Mouse (Mus musculus): ENCODE data around the gene Rasa3. TPM values are rescaled to one million over a fixed set of nuclear protein-coding genes. Genes with fewer than 3 reads are reported as not detected.

Gene Rasa3
- total RNA-seq, 2 experiments from 2014 or later = 19.1 to 30.6 TPM

- no peak for DNase-seq (ENCODE audit: low spot score in 2 of 2)
These were observed 9.0 kb upstream of the Rasa3 start for GRCm38 (mm10) chr8:13686426-13686825.

- no peak for DNase-seq (ENCODE audit: low spot score in 2 of 2)
These were observed 8.4 kb upstream of the Rasa3 start for GRCm38 (mm10) chr8:13685674-13686314.

DNA sequence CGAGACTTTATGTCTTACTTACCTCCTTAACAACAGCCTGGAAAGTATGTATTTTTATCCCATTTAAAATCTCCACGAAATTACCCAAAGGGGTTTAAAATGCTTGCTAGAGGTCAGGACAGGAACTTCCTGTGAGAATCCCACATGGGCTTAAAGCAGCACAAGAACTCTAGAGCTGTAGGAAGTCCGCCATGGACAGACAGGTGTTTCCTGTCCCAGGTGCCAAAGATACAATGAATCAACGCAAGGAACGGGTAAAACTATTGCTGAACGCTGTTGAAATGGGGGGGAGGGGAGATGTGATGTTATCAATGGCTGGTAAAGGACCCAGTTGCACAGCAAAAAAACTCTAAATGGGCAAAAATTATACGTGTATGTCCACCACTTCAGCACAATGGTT lies 6.7 kb upstream of the Rasa3 start:
- DNase-seq (ENCODE audit: low spot score in 2 of 2) = no peak

DNA sequence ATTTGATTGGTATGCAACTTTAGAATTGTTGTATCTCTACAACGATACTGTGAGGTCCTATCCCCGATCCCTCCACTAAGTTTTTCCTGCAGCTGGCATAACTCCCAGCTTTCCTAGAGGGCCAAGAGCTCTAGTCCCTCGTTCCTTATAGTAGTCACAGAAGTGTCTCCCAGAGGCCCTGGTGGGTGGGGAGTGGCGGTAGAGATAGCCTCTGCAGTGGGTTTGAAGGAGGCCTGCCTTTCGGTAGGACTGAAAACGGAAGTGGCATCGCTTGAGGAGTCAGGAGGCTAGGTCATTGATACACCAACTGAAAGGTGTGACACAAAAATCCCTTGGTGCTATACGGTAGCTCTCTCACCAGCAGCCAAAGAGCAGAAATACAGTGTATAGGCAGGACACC lies 779 bp upstream of the Rasa3 start:
- DNase-seq (ENCODE audit: low spot score in 2 of 2) = no peak

DNA sequence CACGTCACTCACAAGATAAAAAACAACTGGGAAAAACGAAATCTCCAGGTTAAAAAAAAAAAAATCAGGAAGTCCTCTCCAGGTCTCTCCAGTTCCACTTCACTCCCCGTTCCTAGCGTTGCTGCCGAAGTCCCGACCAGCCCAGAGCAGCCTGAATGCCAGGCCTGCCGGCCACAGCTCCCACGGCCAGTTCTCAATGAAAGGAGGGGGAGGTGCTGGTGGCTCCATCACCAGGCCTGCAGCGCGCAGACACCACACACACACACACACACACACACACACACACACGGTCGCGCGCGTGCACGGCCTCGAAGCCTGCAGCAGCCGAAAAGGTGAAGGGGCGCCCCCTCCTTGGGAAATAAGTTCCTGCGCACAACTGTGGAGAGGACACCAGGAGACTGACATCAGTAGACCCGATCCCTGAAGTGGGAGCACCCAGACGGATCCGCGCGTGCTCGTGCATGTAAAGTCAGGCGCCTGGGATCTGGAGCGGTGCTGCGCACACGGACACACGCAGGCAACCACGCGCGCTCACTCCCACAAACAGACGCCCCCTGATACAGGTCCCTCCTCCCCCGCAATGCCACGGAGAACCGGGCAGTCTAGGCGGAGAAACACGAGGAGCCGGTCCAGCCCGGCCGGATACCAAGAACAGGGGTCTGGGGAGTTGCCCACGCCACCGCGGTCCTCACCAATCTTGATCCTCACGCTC lies 546 bp downstream of the Rasa3 start:
- DNase-seq (ENCODE audit: low spot score in 2 of 2) = peak; percentile 51 to 53

GRCm38 (mm10) chr8:13676302-13676700 lies 1.1 kb downstream of the Rasa3 start:
- peak; percentile 44 to 57 for DNase-seq (ENCODE audit: low spot score in 2 of 2)

DNA sequence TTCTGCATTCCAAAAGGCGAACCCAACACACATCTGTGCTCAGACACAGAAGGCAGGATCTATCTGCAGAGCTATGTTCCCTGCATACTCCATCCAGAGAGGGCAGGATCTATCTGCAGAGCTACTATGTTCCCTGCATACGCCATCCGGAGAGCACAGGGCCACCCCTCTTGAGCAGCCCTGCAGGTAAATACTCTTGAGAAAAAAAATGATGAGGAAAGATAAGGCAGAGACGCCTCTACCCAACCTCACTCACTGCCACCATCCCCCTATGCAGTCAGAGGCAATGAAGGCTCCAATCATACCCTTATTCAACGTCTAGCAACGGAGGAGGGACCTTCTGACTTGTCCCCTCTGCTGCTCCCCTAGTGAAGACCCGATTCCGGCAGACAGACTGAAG lies 1.9 kb downstream of the Rasa3 start:
- no peak for DNase-seq (ENCODE audit: low spot score in 2 of 2)

GRCm38 (mm10) chr8:13675121-13675520 lies 2.3 kb downstream of the Rasa3 start:
- DNase-seq (ENCODE audit: low spot score in 2 of 2) = no peak

DNA sequence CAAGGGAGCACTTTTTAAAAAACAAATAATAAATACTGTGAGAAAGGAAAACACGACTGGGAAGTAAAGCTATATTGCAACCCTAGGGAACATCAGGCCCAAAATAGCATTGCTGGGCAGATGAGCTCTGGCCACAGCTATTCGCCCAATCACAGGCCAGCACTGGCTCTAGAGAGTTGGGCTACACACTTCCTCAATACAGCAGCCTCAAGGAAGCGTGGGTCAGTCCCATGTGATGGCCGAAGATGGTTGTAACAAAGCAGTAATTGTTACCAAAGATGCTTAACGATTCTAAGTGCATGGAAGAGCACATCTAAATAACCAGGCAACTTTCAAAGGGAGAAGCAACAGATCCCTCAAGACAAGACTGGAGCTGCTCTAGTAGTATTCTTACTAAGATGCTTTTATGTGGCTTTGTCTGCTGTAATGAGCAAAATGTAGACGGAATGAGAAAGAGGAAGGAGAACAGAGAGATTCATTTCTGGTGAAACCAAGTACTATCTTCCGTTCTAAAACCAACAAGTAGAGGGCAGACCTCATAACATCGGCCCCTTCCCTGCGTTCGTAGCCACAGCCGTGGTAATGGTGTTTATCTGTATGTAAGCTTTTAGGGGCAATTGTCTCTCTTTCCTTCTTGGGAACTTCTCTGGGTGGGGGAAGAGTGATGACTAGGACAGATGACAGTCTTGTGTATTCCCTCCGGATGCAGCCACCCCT lies 3.0 kb downstream of the Rasa3 start:
- no peak for DNase-seq (ENCODE audit: low spot score in 2 of 2)

DNA sequence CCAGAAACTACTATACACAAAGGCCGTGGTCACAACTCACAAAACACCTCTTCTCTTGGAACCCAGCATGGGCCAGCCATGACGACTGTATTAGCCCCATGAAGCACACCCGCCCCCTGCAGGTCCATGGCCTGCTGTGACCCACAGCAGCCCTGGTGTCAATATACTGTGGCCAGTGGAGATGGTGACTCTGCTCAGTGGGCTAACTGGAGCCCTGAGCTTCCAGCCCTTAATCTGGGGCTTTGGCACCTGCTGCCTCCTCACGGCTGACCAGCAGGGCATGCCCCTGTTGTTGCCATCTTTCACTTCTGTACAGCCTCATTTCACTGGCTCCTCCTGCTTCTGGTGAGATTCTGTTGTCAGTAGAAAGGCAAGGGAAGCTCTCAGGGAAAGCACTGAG lies 4.2 kb downstream of the Rasa3 start:
- no peak for DNase-seq (ENCODE audit: low spot score in 2 of 2)

DNA sequence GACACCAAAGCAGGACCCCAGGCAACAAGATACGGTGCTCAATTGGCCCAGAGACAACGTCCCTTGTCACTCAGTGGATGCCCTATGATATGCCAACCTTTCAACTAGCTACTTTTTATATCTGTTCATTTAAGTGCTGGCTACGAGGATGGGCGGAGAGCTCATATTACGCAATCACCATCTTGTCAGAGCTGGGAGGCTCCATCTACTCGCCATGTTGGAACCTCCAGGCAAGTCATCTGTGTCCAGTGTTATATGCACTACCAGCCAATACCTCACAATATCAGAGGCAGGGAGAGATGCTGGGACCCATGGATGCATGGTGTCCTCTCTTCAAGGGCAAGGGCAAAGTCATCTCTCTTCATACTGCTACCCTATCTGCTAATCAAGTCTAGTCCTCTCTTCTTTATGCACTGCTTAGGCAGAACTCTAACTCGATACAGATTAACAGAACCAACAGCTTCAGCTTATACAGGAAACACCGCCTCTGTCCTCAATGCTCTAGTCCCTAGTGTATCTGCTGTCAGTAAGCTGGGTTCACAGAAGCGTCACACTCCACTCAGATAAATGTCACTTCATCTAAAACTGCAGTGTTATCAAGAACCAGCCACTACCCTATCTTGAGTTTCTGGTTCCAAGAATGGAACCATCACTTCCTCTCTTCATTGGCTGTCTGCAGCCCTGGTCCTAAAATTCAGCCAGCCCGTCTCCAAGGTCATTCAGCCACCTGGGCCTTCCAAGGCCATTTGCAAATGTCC lies 6.0 kb downstream of the Rasa3 start:
- no peak for DNase-seq (ENCODE audit: low spot score in 2 of 2)

DNA sequence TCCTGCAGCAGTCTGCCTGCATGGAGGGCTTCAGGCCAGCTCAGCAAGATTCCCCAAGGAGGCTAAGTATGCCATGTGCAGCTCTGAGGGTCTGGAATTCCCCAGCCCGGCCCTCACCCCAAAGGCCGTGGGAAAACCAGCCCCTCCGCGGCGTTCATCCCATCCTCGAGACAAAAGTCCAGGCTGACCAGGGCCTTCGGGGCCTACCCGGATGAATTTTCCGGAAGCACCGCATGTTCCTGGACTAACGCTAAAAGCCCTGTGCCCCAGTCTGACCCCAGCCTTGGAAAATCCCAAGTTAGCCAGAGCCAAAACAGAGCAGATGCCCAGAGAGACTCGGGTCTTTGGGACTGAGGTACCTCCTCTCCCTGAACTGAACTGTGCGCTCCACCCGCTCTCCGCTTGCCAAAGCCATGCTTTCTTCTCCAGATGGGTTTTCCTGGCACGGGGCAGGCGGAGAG lies 7.4 kb downstream of the Rasa3 start:
- DNase-seq (ENCODE audit: low spot score in 2 of 2) = no peak

GRCm38 (mm10) chr8:13668367-13668766 lies 9.0 kb downstream of the Rasa3 start:
- DNase-seq (ENCODE audit: low spot score in 2 of 2) = no peak

DNA sequence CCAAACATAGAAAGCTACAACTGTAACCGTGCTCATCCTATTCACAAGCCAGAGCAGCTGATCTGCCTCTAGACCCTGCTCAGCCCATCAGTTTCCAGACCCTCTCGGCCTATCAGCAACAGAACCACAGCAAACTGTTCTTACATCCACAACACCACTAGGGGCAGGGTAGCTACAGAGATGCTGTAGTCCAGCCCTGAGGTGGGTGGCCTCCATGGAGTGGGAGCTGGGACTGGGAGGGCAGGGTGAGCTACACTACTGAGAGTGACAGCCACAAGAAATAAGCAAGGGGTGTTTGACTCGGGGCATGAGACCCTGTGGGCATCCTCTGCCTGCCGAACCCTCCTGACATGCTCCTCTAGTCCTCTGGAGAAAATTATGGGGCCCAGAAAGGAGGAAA lies 9.5 kb downstream of the Rasa3 start:
- DNase-seq (ENCODE audit: low spot score in 2 of 2) = no peak

GRCm38 (mm10) chr8:13665944-13666343 lies 11.5 kb downstream of the Rasa3 start:
- DNase-seq (ENCODE audit: low spot score in 2 of 2) = no peak

GRCm38 (mm10) chr8:13665538-13665937 lies 11.9 kb downstream of the Rasa3 start:
- DNase-seq (ENCODE audit: low spot score in 2 of 2) = no peak

DNA sequence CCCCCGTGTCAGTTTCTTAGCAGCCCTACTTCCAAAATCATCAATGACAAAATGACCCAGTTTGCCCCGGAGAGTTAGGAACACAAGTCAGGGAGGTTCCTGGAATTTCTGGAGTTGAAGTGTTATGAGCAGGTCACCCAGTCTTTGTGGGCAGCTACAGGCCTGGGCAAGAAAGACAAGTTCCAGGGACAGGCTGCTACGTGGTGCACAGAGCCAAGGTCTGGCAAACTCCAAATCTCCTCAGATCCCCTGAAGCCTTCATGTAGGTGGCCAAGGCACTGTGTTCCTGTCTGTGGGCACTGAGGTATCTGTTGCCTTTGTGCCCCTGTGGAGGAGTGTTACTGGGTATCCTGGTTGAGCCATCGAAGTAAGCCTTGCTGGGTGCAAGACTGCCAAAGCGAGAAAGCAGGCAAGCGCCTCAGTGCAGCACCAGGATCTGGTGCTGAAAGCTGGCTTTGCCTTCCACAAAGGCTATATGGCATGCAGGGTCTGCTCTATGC lies 12.6 kb downstream of the Rasa3 start:
- no peak for DNase-seq (ENCODE audit: low spot score in 2 of 2)

DNA sequence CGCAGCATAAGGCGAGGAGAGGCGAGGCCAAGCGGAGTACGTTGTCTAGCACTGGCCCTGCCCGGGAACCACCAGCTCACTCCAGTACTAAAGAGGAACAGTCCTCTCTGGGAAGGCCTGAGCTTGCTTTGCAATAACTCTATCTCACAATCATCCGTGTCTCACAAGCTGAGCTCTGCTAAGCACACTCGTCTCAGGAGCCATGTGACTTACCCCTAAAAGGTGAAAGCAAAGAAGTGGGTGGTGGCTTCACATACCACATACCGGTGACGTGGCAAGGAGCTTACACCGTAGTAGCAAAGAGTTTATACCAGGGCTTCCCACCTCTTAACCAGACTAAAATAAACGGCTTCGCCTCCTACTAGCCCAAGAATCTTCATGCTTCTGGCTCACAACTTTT lies 17.1 kb downstream of the Rasa3 start:
- DNase-seq (ENCODE audit: low spot score in 2 of 2) = no peak

DNA sequence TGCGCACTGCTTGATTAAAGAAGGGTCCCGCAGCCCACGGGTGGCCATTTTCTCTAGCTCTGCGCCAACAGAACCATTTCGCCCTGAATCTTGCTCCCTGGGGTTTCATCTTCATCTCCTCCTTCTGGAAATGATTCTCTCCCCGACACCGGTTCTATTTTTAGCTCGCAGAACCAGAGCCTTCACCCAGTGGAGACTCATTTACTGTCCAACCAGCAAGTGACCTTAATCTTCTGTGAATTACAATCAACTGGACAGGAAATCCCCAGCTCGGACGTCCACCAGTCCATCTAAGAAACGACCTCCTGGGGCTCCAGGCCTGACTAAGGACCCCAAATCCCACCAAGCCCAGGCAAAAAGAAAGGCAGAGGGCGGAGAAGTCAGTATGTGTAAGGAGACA lies 19.9 kb downstream of the Rasa3 start:
- no peak for DNase-seq (ENCODE audit: low spot score in 2 of 2)

DNA sequence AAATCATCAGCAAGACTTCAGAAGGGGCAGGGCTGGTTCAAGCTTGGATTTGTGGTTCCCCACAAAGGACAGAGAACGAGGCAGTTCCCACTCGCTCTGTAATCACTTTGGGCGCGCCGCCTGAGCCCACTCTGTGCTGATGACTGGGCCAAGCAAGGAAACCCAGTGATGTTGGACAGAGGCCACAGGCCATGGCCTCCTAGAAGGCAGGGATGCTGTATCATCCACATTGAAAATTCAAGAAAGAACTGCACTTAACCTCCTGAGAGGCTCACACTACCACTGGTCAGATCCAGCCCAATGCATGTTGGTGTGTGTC lies 22.4 kb downstream of the Rasa3 start:
- no peak for DNase-seq (ENCODE audit: low spot score in 2 of 2)

DNA sequence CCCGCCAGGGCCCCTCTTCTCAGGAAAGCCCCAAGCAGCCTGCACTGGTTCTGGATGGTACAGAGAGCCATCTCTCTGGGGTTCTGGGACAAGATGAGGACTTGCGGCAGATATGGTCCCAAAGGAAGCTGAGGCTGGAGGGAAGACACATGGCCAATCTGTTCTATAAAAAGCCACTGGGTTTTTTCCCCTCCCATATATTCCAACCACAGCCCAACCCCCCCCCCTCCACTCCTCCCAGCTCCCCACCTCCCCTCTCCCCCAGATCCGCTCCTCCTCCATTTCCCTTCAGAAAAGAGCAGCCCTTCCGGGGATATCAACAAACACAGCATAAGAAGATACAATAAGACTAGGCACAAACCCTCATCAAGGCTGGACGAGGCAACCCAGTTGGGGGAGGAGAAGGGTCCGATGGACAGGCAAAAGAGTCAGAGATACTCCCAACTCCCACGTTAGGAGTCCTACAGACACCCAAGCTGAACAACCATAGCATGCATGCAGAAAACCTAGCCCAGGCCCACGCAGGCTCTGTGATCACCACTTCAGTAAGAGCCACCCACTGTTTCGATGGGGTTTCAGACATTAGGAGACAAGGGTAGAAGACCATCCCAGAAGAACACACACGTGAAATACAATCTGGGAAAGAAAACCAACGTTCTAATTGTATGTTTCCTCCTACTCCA lies 22.9 kb downstream of the Rasa3 start:
- DNase-seq (ENCODE audit: low spot score in 2 of 2) = no peak

All from adrenal gland, adult 18-20 months (tissue).